In genomic region chr1:132401843-132402242, GRCm38 (mm10) we compare ENCODE assay signal across 26 mouse cellular contexts. TPM values are rescaled to one million over a fixed set of nuclear protein-coding genes. Genes with fewer than 3 reads are reported as not detected.
DNase-seq lines count a peak whose midpoint lies in the region; ATAC-seq and TF ChIP-seq lines count a peak whose summit lies in the region.
"Had no signal": no experiment of that assay in that cellular context is flagged by ENCODE, and none has a peak within 500 bp of the region (broad histone marks: within the 10 kb centered on the region; RNA-seq: fewer than 3 reads in every experiment).

No protein-coding gene starts in this region.

- TF ChIP-seq CTCF in liver, embryonic 14.5 days (IDR thresholded peaks at IDR 0.05; ENCODE audit: low read depth), result no peak
- TF ChIP-seq CTCF in liver, postnatal 0 days (IDR thresholded peaks at IDR 0.05; ENCODE audit: low read depth), result no peak

- 77% methylated on average over 1 of the region's 1 CpGs for whole genome bisulfite sequencing in liver, embryonic 12.5 days (ENCODE audit: insufficient replicate concordance)
- WGBS in liver, embryonic 14.5 days (ENCODE audit: insufficient replicate concordance), result 68% methylated on average over 1 of the region's 1 CpGs
- 84% methylated on average over 1 of the region's 1 CpGs for WGBS in liver, postnatal 0 days (ENCODE audit: insufficient replicate concordance)
- WGBS in liver, embryonic 16.5 days (ENCODE audit: insufficient replicate concordance), result 80% methylated on average over 1 of the region's 1 CpGs

- H3K27me3 ChIP-seq in liver, embryonic 12.5 days (replicated peaks), result no peaks in the 10 kb centered on the region
- no peaks in the 10 kb centered on the region for H3K27me3 ChIP-seq in liver, embryonic 14.5 days (ENCODE audit: control insufficient read depth, insufficient read depth, low read length)
- H3K27me3 ChIP-seq in liver, postnatal 0 days (ENCODE audit: insufficient read depth, low read length), result no peaks in the 10 kb centered on the region
- H3K27me3 ChIP-seq in liver, embryonic 16.5 days (ENCODE audit: control insufficient read depth, insufficient read depth, low read depth, low read length), result no peaks in the 10 kb centered on the region
- H3K27me3 ChIP-seq: embryonic facial prominence, embryonic 13.5 days; embryonic facial prominence, embryonic 15.5 days; forebrain, embryonic 12.5 days had no signal

- H3K4me3 ChIP-seq in liver, embryonic 12.5 days, result no peak overlapping the region
- H3K4me3 ChIP-seq in liver, embryonic 14.5 days (ENCODE audit: insufficient read depth in 1 of 2, low read depth in 2 of 2, low read length in 2 of 2), result no peak overlapping the region
- no peak overlapping the region for H3K4me3 ChIP-seq in liver, postnatal 0 days (ENCODE audit: low read depth, low read length)
- H3K4me3 ChIP-seq in liver, embryonic 16.5 days (ENCODE audit: low read depth, low read length), result no peak overlapping the region
- H3K4me3 ChIP-seq: embryonic facial prominence, embryonic 13.5 days; embryonic facial prominence, embryonic 15.5 days; erythroblast, embryonic 14.5 days; forebrain, embryonic 10.5 days; forebrain, embryonic 12.5 days had no signal

- no peak overlapping the region for H3K4me2 ChIP-seq in liver, embryonic 12.5 days
- no peak overlapping the region; the same call in 1 of the 2 replicates for H3K4me2 ChIP-seq in liver, embryonic 14.5 days (ENCODE audit: low read depth)
- H3K4me2 ChIP-seq in liver, postnatal 0 days (ENCODE audit: low read depth, low read length), result no peak overlapping the region
- H3K4me2 ChIP-seq in liver, embryonic 16.5 days (ENCODE audit: low read depth, low read length), result no peak overlapping the region
- H3K4me2 ChIP-seq: embryonic facial prominence, embryonic 13.5 days; embryonic facial prominence, embryonic 15.5 days; forebrain, embryonic 12.5 days had no signal

- no peak for DNase-seq in liver
- DNase-seq in liver, embryonic 14.5 days (ENCODE audit: low read depth in 3 of 3, low spot score in 3 of 3), result no peak
- no peak for DNase-seq in liver, postnatal 0 days
- DNase-seq in right cerebral cortex, postnatal 14 days, result no peak
- DNase-seq: adrenal gland, adult 2 months; adrenal gland, postnatal 10 days; adrenal gland, postnatal 25 days; B cell, adult 2 months; cerebellum, adult 11 months; cerebellum, adult 18-20 months; cerebellum, adult 8-10 months; cerebellum, adult 9-11 months; cerebellum, postnatal 14 days; cerebellum, postnatal 36 days; embryo, embryonic 11 days had no signal

- ATAC-seq in liver, embryonic 12.5 days, result peak; percentile 64
- peak; percentile 58 for ATAC-seq in liver, embryonic 14.5 days (ENCODE audit: insufficient read depth)
- no peak for ATAC-seq in liver, postnatal 0 days
- ATAC-seq in liver, embryonic 16.5 days (ENCODE audit: low read depth), result peak; percentile 25; the same call in 1 of the 2 replicates
- ATAC-seq: CD4-positive, CD25-positive, alpha-beta regulatory T cell, adult 4 months; forebrain, embryonic 14.5 days; forebrain, embryonic 16.5 days had no signal

- no peak overlapping the region for H3K9ac ChIP-seq in liver, embryonic 12.5 days
- no peak overlapping the region for H3K9ac ChIP-seq in liver, embryonic 14.5 days (replicated peaks)
- H3K9ac ChIP-seq in liver, postnatal 0 days (replicated peaks), result no peak overlapping the region
- H3K9ac ChIP-seq in liver, embryonic 16.5 days (ENCODE audit: low read depth, low read length), result no peak overlapping the region
- H3K9ac ChIP-seq: embryonic facial prominence, embryonic 13.5 days; embryonic facial prominence, embryonic 15.5 days; forebrain, embryonic 12.5 days had no signal

- H3K9me3 ChIP-seq in liver, embryonic 12.5 days (replicated peaks), result 0 out of 2 replicates have a peak, but pooled peaks cover 12% of the 10 kb centered on the region
- H3K9me3 ChIP-seq in liver, embryonic 14.5 days (ENCODE audit: control insufficient read depth, low read length), result no peaks in the 10 kb centered on the region
- H3K9me3 ChIP-seq in liver, postnatal 0 days (ENCODE audit: low read length), result 0 out of 2 replicates have a peak, but pooled peaks cover 5% of the 10 kb centered on the region
- H3K9me3 ChIP-seq in liver, embryonic 16.5 days (replicated peaks; ENCODE audit: control insufficient read depth, low read length), result no peaks in the 10 kb centered on the region
- H3K9me3 ChIP-seq: embryonic facial prominence, embryonic 13.5 days; embryonic facial prominence, embryonic 15.5 days; forebrain, embryonic 10.5 days; forebrain, embryonic 12.5 days; G1E had no signal

- no peaks in the 10 kb centered on the region for H3K36me3 ChIP-seq in liver, embryonic 12.5 days
- no peaks in the 10 kb centered on the region for H3K36me3 ChIP-seq in liver, embryonic 14.5 days (replicated peaks; ENCODE audit: control insufficient read depth, insufficient read depth, low read depth)
- H3K36me3 ChIP-seq in liver, postnatal 0 days (replicated peaks; ENCODE audit: insufficient read depth, low read length), result no peaks in the 10 kb centered on the region
- no peaks in the 10 kb centered on the region for H3K36me3 ChIP-seq in liver, embryonic 16.5 days (ENCODE audit: control insufficient read depth, insufficient read depth)
- H3K36me3 ChIP-seq: embryonic facial prominence, embryonic 13.5 days; embryonic facial prominence, embryonic 15.5 days; forebrain, embryonic 10.5 days; forebrain, embryonic 12.5 days; G1E had no signal

- 0 out of 2 replicates have a peak, but pooled peaks have one; percentile 8 for TF ChIP-seq EP300 in liver, embryonic 14.5 days (IDR thresholded peaks at IDR 0.05; ENCODE audit: low read depth)
- no peak for TF ChIP-seq EP300 in liver, postnatal 0 days (IDR thresholded peaks at IDR 0.05; ENCODE audit: low read depth)

- no peak overlapping the region for H3K27ac ChIP-seq in liver, embryonic 12.5 days
- H3K27ac ChIP-seq in liver, embryonic 14.5 days, result no peak overlapping the region
- H3K27ac ChIP-seq in liver, postnatal 0 days (ENCODE audit: low read depth), result no peak overlapping the region
- H3K27ac ChIP-seq in liver, embryonic 16.5 days (ENCODE audit: low read length), result peak overlapping the region; percentile 3; the same call in 1 of the 2 replicates
- H3K27ac ChIP-seq: embryonic facial prominence, embryonic 13.5 days; embryonic facial prominence, embryonic 15.5 days; forebrain, embryonic 10.5 days; forebrain, embryonic 12.5 days had no signal

- peaks cover 29% of the 10 kb centered on the region for H3K4me1 ChIP-seq in liver, embryonic 12.5 days
- peaks cover 17 to 23% of the 10 kb centered on the region in 2 experiments for H3K4me1 ChIP-seq in liver, embryonic 14.5 days (replicated peaks; ENCODE audit: control insufficient read depth in 2 of 2, insufficient read depth in 2 of 2, low read length in 1 of 2)
- H3K4me1 ChIP-seq in liver, postnatal 0 days (ENCODE audit: insufficient read depth), result no peaks in the 10 kb centered on the region
- H3K4me1 ChIP-seq in liver, embryonic 16.5 days (ENCODE audit: control insufficient read depth, low read depth, low read length), result peaks cover 21% of the 10 kb centered on the region
- H3K4me1 ChIP-seq: embryonic facial prominence, embryonic 13.5 days; embryonic facial prominence, embryonic 15.5 days; forebrain, embryonic 10.5 days; forebrain, embryonic 12.5 days had no signal

RNA-seq across cellular contexts. Expression of gene Tmcc2, which starts 10.8 kb away (rescaled TPM):
- polyA plus RNA-seq in liver, embryonic 12.5 days (2016; fragmentation: Nextera tagmentation; extraction: Ambion mirVana), result 342 and 350 TPM in 2 replicates
- 327 and 335 TPM in 2 replicates for polyA plus RNA-seq in liver, embryonic 14.5 days (2012; rRNA removed)
- polyA plus RNA-seq in liver, embryonic 14.5 days (2014; fragmentation: Nextera tagmentation; extraction: Ambion mirVana), result 285 and 306 TPM in 2 replicates
- 154 TPM in 2 replicates for polyA plus RNA-seq in liver, postnatal 0 days (2015; fragmentation: Nextera tagmentation; extraction: Ambion mirVana)
- 631 and 674 TPM in 2 replicates for polyA plus RNA-seq in liver, embryonic 16.5 days (2015; fragmentation: Nextera tagmentation; extraction: Ambion mirVana)

RNA-seq across cellular contexts. Expression of gene Dstyk, which starts 15.5 kb away (rescaled TPM):
- 5.8 and 6.6 TPM in 2 replicates for polyA plus RNA-seq in liver, embryonic 12.5 days (2016; fragmentation: Nextera tagmentation; extraction: Ambion mirVana)
- 3.3 and 4.0 TPM in 2 replicates for polyA plus RNA-seq in liver, embryonic 14.5 days (2012; rRNA removed)
- polyA plus RNA-seq in liver, embryonic 14.5 days (2014; fragmentation: Nextera tagmentation; extraction: Ambion mirVana), result 3.6 TPM in 2 replicates
- 2.3 and 2.9 TPM in 2 replicates for polyA plus RNA-seq in liver, postnatal 0 days (2015; fragmentation: Nextera tagmentation; extraction: Ambion mirVana)
- polyA plus RNA-seq in liver, embryonic 16.5 days (2015; fragmentation: Nextera tagmentation; extraction: Ambion mirVana), result 4.4 and 5.0 TPM in 2 replicates
